Mouse (Mus musculus) left cerebral cortex, postnatal 14 days (tissue): Measurements from ENCODE around the gene Agr2. TPM values are rescaled to one million over a fixed set of nuclear protein-coding genes. Genes with fewer than 3 reads are reported as not detected.
A peak's percentile ranks its signal among the peaks of the same experiment; 100 is the strongest.

Experiments used
- DNase-seq, 2 experiments: peaks; one replicate each; pipeline ENCODE4 v3.0.0; 2021 to 2022; ENCODE audit warnings: low spot score in 2 of 2, mixed read lengths in 1 of 2
- intact Hi-C: fragments of 180-260 bp; cut with DNase I; formaldehyde crosslinking; loops from one replicate; pipeline ENCODE4 v1.15.1; 2025
- total RNA-seq, 2 experiments: library from RNA; stranded (reverse); gene quantifications; 2 replicates each; pipeline ENCODE4 v1.2.3; 2021

Agr2 gene
- total RNA-seq, 2 experiments from 2014 or later: not detected

DNA sequence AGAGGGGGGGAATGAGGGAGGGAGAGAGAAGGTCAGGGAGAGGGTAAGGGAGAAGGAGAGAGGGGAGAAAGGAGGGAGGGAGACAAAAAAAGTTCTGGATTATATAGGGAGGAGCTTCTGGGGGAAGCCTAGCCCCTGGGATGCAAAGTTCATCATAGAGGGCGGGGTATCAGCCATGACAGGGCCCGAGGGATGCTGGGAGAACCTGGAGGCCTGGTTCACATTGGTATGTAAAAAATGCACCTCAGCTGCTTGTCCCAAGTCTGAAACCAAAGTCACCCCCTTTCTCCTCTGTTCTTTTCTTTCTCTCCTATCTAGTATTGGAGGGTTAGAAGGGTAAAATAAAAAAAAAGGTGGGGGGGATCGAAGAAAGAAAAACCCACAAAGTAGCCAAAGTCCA, 27.4 kb downstream of the Agr2 start:
- intact Hi-C loops: no loop called here
- DNase-seq: no peak

DNA sequence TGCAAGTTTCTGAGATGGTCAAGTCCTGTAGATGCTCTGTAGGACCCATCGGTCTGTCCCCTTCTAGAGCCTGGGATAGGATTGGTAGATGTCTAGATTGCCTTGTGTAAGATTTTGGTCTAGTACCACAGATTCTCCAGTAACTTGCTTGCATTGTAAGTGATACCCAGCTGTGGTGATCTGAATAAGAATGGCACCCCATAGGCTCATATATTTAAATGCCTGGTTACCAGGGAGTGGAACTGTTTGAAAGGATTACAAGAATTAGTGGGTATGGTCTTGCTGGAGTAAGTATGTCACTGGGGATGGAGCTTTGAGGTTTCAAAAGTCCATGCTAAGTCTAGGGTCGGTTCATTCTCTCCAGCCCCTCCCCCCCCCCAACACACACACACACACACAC, 28.0 kb downstream of the Agr2 start:
- intact Hi-C loops: no loop called here

DNA sequence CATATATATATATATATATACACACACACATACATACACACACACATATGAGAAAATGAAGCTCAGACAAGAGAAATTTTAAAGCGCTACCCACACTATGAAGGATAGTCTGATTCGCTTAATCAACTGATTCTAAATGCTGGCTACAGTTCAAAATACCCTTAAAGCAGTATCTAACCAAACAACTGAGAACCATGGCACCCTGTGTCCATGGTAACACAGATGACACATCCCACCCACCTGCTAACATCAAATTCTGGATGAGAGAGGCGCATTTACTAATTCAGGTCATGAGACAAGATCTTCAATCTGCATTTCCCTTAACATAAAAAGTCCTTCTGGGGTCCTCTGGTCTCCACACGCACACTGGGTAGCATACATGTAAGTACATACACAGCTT, 33.4 kb downstream of the Agr2 start:
- intact Hi-C loops: no loop called here
- peak in 1 of 2 experiments; percentile 55 for DNase-seq

More for the DNA sequence above, 28.0 kb downstream of the Agr2 start:
- DNase-seq: no peak

DNA sequence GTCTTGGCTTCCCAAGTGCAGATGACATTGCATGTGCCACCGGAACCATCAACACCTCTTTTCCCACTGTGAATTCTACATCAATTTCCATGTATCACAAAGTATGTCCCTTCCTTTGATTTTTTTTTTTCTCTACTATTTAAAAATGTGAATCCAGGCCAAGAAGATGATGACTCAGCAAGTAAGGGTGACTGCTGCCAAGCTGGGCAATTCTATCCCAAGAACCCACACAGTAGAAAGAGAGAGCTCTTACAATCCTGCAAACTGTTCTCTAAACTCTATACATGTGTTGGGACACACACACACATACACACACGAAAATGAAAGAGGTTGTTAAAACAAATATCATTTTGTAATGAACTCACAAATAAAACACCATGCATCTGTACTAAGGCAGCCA, 34.5 kb downstream of the Agr2 start:
- peak in 1 of 2 experiments; percentile 49 for DNase-seq
- intact Hi-C loops: no loop called here

DNA sequence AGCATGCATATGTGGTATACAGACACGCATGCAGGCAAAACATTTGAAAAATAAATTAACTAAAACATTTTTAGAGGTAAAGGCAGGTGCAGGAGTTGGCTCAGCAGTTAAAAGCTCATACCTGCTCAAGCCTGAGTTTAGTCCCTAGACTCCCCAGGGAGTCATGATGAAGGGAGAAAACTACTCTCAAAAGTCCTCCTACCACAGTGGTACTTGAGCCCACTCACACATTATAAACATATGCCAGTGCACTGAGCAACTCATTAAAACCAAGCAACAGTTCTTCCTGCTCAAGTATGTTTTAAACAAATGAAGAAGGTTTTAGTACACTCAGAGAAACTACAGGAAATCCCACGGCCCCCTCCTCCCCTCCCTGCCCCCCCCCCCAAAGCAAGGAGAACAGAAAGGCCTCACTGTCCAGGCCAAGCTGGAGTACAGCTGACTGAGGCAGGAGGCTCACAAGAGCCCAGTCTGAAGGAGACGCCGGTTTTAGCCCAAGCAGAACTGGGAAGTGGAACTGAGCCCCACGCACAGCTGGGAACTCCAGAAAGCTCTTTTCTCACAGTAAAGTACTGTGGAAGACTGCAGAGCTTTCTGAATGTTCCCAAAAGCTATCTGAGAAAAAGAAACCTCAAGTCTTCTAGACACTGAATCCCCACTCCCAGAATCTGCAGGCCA, 36.4 kb downstream of the Agr2 start:
- intact Hi-C loops: no loop called here
- DNase-seq: peak; percentile 47 to 49

DNA sequence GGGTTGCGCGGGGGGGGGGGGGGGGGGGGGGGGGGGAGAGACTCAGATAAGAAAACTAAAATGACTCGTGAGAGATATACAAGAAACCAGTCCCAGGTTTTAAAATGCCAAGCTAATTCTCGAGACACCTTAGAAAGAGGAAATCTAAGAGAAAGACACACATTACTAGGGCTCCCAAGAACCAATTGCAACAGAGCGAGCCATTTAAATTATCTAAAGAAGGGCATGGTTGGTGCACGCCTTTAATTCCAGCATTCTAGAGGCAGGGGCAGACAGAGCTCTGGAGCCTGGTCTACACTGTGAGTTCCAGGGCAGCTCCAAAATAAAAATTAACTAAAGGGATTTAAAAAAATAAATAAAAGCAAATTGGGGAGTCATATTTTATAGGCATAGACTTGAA, 37.0 kb downstream of the Agr2 start:
- no peak for DNase-seq
- intact Hi-C loops: no loop called here

DNA sequence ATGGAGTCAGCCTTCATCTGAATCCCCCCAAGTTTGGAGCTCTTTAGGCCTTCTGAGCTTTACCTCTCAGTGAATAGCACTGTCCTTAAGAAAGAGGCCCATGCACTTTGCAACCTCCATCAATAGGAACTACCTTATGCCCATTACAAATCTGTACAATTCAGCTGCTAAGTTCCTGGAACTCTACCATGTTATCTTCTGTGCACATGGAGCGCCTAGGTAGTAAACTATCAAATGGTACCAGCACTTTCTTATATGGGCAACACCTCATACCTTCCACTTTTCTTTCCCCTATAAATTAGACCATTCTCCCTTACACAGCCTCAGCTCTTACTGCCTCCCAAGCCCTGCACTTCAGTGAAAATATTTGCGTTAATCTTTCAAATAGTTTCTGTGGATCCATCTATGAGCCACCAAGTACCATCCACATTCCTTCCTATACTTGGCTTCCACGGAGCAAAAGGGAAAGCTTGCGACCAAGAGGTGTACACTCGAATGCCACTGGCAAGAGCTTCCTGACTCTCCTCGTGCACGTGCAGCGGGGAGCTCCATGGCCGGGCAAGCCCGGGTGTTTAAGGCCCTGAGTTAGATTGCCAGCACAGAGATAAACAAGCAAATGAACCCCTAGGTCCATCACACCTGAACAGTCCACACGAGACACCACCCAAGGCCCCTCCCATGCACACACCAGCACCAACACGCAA, 38.1 kb downstream of the Agr2 start:
- no peak for DNase-seq
- intact Hi-C loops: no loop called here

DNA sequence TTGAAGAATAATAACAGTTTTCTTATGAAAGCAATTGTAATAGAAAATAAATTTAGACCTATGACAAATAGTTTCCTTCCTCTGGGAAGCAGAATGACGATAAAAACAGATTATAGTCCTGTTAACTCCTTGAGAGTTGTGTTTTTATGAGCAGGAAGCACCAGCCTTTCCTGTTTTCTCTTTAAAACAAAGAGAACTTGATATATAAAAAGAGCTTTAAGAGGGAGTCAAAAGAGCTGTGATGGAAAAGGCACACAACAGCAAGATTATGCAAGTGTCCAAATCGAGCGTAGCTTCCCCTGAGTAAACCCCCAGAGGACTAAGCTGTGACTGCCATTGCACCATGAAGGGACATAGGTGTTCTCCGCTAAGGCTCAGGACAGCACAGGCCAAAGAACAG, 39.7 kb downstream of the Agr2 start:
- intact Hi-C loops: no loop called here
- no peak for DNase-seq

DNA sequence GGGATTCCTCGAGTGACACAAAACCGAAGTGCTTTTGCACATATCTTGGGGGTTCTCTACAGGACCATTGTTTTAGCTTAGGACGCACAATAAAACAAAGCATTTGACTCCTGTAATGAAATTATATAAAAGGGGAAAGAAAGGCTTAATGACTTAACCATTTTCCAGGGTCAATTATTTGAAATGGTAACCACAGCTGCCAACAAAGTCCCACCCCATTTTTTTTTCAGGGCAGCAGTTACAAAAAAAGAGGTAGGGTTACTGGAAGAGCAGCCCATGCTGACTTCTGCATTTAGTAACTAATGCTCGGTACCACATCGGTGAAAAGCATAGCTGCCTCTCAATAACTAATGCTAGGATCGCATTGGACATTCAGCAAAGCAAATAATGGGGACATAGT, 42.8 kb downstream of the Agr2 start:
- DNase-seq: no peak
- intact Hi-C loops: no loop called here

DNA sequence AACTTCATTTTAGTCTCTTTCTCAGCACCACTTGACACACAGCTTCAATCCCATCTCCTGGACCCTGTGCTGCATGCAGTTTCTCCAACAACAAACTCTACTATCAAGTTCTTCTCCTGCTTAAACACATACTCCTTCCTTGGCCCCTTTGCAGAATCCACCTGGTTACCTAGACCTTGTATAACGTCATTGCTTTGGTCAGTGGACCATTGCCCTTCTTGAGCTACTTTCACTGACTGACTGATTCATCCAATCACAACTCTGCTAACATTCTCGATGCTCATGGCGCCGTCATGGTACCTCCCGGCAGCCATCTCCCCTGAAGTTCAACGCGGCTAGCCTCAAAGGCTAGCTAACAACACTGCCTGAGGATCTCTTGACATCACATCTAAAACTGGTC, 43.4 kb downstream of the Agr2 start:
- intact Hi-C loops: no loop called here
- DNase-seq: no peak

DNA sequence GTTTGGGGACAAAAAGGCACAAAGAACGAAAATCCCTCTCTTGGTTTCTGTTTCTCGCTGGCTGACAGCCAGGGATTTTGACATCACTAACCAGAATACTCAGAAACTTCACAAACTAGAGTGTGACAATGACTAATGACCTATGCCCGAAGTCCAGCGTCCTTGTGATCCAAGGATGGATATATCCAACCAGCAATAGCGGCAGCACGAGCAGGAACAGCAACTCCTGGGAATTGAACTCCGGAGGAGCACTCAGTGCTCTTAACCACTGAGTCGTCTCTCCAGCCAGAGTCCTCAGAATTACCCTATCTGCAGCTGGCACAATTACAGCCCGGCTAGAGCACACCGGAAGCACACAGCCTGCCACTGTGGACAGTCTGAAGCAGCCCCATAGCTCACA, 44.1 kb downstream of the Agr2 start:
- DNase-seq: no peak
- intact Hi-C loops: no loop called here

DNA sequence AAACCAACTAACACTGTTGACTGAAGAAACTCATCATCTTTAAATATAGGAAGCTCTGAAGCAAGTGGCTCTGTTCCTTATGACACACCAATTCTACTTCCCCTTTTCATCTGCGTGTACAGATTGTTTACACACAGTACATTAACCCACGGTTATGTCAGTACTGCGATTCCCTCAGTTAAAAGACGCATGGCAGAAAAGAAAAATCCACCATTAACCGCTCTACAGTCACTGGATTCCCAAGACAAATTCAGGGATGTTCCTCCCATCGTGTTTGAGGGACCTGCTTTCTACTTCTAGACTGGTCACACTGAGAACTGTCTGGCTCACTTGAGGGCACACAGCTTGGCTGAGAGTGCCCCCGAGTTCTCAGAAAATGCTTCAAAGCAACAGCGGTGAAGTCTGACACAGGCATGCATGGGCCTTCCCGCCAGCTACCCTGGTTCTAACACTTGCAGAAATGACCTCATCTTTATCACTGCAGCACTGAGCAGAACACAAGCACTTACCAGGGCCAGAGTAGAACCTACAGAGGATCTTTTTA, 46.9 kb downstream of the Agr2 start:
- DNase-seq: no peak
- intact Hi-C loops: loop anchor here (2.0 to 10.0 kb wide), 4 partner anchors 42 to 142 kb away; partner anchors contain the start of genes Ankmy2 and Bzw2

DNA sequence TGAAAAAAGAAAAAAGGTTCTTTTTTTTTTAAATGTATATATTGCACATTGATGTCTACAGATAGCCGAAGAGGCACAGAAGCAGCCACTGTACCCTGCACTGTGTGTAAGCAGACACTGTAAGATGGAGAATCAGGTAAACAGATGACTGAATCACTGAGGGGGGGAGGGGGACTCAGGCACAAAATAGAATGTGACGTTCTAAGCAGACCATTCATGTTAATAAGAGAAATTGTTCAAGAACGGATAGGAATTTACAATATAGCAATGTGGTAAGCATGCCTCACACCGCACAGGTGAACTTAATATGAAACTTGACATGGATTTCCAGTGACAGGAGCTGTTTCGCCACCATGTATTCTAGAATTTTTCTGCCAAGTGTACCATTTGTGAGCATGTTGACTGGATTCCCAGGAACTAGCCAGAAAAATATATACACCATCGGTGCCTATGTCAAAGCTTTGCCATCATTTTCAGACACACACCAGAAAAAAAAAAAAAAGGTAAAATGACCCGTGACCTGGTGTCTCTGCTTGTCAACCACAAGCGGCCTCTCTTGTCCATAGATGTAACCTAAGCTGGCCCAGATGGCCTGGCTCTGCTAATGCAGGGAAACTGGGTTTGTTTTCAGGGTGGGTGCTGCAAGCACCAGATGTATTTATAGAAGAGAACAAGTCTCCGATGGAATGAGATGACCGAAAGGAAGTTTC, 48.0 kb downstream of the Agr2 start:
- intact Hi-C loops: loop anchor here (2.0 to 10.0 kb wide), 4 partner anchors 43 to 143 kb away; partner anchors contain the start of genes Ankmy2 and Bzw2
- DNase-seq: no peak

DNA sequence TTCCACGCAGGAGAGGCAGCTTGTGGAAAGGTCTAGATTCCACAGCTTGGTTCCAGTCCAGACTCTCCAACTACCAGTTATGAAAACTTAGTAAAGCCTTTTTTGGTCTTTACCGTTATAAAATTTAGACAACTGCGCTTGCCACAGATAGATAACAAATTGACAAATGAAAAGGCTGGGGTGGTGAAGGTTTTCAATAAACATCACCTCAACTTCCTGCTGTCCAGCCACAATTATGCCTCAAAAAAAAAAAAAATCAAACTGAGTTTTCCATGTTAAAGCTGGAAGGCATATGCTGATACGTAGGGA, 48.5 kb downstream of the Agr2 start:
- no peak for DNase-seq
- intact Hi-C loops: loop anchor here (2.0 to 10.0 kb wide), 4 partner anchors 44 to 144 kb away; partner anchors contain the start of genes Ankmy2 and Bzw2

DNA sequence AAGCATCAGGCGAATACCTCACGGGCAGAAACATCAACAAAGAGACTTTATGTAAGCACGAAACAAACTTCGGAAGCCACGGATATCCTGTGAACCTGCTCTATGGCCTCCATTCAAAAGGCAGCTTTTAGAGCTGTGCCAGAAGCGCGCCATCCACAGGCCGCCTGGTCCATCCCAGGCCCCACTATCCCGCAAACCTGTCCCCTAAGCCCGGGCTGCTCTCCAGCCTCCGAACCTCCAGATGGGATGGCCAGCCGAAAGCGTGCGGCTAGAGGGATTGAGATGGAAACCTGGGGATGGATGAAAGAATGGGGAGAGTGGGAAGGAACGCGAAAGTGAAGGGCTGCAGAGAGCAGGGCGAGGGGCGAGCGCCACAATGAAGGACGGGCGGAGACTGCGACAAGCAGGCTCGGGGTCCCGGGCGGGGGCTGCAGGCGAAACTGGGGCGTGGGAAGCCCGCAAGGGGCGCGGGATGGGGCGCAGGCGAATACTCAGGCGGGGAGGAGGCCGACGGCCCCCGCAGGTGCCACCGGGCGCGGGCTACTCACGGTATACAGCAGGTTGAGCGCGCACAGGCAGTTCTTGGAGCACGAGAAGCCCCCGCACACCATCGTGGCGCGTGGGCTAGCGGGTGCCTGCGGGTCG, 49.1 kb downstream of the Agr2 start:
- peak; percentile 38 to 50 for DNase-seq
- intact Hi-C loops: loop anchor here (2.0 to 10.0 kb wide), 4 partner anchors 45 to 145 kb away; partner anchors contain the start of genes Ankmy2 and Bzw2

DNA sequence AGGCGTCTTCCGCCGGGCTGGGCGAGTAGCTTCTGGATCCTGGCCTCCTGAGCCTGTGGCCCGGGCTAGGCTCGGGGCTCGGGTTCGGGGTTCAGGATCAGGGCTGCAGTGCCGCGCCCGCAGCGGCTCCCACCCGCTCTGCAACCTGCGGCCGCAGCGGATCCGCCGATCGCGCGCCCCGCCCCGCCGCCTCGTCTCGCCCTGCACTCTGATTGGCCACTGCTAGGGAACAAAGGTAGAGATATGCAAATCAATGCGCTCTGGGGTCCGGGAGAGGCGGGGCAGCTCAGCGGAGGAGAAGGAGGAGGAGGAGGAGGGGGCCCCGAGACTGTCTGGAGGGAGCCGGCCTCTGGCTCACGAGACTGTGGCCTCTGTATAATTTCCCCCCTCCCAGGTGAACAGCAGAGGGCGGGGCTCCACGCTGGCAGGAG, 49.7 kb downstream of the Agr2 start, which contains the start of gene Tspan13:
TSS of gene Tspan13 (minus strand) at position 153 of the 431 bp plus-strand sequence.
- peak; percentile 90 to 91 for DNase-seq
- intact Hi-C loops: loop anchor here (5.0 to 10.0 kb wide), 3 partner anchors 45 to 145 kb away; partner anchors contain the start of genes Ankmy2 and Bzw2

DNA sequence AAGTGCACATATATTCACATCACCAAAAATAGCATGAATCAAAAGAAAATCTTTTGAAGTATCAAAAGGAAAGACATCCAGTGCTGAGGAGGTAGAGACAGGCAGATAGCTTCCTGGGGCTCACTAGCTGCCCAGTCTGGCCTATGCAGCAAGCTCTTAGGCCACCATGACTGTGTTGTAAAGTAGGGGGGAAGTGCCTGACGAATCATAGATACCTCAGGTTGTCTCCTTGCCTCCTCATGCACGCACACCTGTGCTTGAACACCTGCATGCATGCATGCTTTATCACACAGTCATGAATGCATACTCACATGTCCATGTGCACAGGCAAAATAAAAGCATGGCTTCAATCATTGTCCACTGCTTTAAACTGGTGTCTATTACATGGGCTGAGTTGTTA, 52.0 kb downstream of the Agr2 start:
- intact Hi-C loops: loop anchor here (5.0 to 10.0 kb wide), 3 partner anchors 47 to 147 kb away; partner anchors contain the start of genes Ankmy2 and Bzw2
- no peak for DNase-seq

DNA sequence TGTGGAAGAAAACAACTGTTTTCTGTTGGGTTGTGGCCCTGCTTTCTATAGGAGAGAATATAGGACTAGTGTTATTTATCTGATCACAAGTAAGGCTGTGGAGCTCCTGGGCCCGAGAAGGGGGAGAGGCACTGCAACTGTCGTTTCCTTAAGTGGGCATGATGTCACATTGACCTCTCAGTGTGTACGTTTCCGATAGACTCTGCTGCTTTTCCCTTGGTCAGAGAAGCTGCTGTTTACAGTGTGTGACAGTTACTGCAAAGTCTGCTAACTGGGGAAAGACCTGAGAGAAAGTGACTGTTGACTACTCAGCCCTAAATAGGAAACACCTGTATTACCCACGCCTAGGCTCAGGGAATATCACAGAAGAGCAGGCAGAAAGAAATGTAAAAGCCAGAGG, 53.5 kb downstream of the Agr2 start:
- DNase-seq: no peak
- intact Hi-C loops: loop anchor here (10.0 kb wide), 1 partner anchor 109 kb away; the partner anchor contains the start of genes Ankmy2 and Bzw2

DNA sequence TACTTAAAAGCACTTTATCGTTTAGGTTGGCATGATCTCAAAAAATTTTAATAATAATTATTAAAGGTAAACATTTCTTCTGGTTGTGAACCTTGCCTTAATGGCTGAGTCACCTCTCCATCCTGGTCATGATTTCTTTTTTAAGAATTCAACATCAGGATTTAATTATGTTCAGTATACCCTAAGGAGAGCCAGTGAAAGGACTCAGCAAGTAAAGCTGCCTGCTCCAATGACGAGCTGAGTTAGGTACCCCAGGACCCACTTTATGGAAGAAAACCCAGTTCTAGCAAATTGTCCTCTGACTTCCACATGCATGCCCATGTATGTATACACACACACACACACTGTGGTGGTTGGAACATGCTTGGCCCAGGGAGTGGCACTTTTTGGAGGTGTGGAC, 54.9 kb downstream of the Agr2 start:
- intact Hi-C loops: loop anchor here (10.0 kb wide), 1 partner anchor 107 kb away; the partner anchor contains the start of genes Ankmy2 and Bzw2

More for the DNA sequence above, 54.9 kb downstream of the Agr2 start:
- DNase-seq: no peak
